Mouse (Mus musculus) lung, embryonic 14.5 days (tissue): Measurements from ENCODE around the gene Srgap3. TPM values are rescaled to one million over a fixed set of nuclear protein-coding genes. Genes with fewer than 3 reads are reported as not detected.

Experiments used
- ATAC-seq: fragments of 200-750 bp; cut with Nextera tagmentation; 2 replicates; pipeline ENCODE4 v1.8.0; 2017; ENCODE audit warnings: mild to moderate bottlenecking, moderate TSS enrichment, moderate library complexity; ENCODE audit not compliant: insufficient read depth
- DNase-seq: peaks from one replicate; pipeline ENCODE4 v3.0.0-alpha.2; 2015
- H3K27ac ChIP-seq: fragments of 300-500 bp; sonication (generic); 2 replicates; pipeline ENCODE4 v1.5.1; 2014; ENCODE audit warnings: low read depth, mild to moderate bottlenecking, moderate library complexity
- H3K27me3 ChIP-seq: fragments of 300-500 bp; sonication (generic); 2 replicates; pipeline ENCODE4 v1.6.1; 2014; ENCODE audit warnings: low read length, control low read depth; ENCODE audit not compliant: insufficient read depth
- H3K36me3 ChIP-seq: fragments of 300-500 bp; sonication (generic); 2 replicates; pipeline ENCODE4 v1.6.1; 2014; ENCODE audit warnings: control low read depth; ENCODE audit not compliant: insufficient read depth
- H3K4me1 ChIP-seq: fragments of 300-500 bp; sonication (generic); 2 replicates; pipeline ENCODE4 v1.6.1; 2014; ENCODE audit warnings: antibody characterized with exemption, control low read depth; ENCODE audit not compliant: insufficient read depth
- H3K4me2 ChIP-seq: fragments of 300-500 bp; sonication (generic); 2 replicates; pipeline ENCODE4 v1.6.1; 2014; ENCODE audit warnings: mild to moderate bottlenecking
- H3K4me3 ChIP-seq: fragments of 300-500 bp; sonication (generic); 2 replicates; pipeline ENCODE4 v1.5.1; 2014; ENCODE audit warnings: low read depth, low read length
- H3K9ac ChIP-seq: fragments of 300-500 bp; sonication (generic); 2 replicates; pipeline ENCODE4 v1.6.1; 2014
- H3K9me3 ChIP-seq: fragments of 300-500 bp; sonication (generic); 2 replicates; pipeline ENCODE4 v1.6.1; 2016; ENCODE audit warnings: low read depth, low read length, control low read depth
- CTCF ChIP-seq: IDR thresholded peaks from 2 replicates; pipeline ENCODE4 v1.5.1; 2016; ENCODE audit warnings: antibody characterized with exemption, low read depth
- WGBS: fragments of 180-500 bp; shearing (Covaris S2); extraction: QIAGEN DNeasy Blood & Tissue Kit; methylation state at CpG from one replicate; pipeline ENCODE4 v1.1.7; 2014; 5-methylcytosine and 5-hydroxymethylcytosine counted together
- polyA plus RNA-seq: library from polyadenylated mRNA; unstranded; fragments of >200 nt; fragmentation: Nextera tagmentation; extraction: Ambion mirVana; gene quantifications from 2 replicates; pipeline ENCODE4 v1.2.1, GENCODE M21; 2014

Srgap3 gene
- polyA plus RNA-seq, 1 experiment from 2014 or later = 5.5 TPM

DNA sequence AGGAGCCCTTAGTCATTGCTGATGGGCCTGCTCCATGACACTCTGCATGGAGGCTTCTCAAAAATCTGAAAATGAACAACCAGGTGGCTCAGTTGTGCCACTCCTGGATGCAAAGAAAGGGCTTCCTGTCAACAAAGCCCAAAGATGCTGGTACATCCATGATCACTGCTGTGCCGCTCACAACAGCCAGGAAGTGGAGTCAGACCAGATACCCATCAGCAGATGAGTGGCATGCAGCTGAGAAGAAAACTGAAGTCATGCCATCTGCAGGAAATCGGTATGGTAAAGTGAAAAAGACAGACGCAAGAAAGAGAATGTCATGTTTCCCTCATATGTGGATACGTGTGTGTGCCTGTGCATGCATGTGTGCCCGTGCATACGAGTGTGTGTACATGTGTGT is 20.3 kb upstream of the Srgap3 start:
- no peak overlapping the region for H3K4me3 ChIP-seq
- no peaks in the 10 kb centered on the region for H3K27me3 ChIP-seq
- H3K9ac ChIP-seq = no peak overlapping the region
- H3K4me2 ChIP-seq = no peak overlapping the region
- H3K27ac ChIP-seq = no peak overlapping the region
- TF ChIP-seq CTCF = no peak
- H3K36me3 ChIP-seq = no peaks in the 10 kb centered on the region
- 91% methylated on average over 6 of the region's 6 CpGs for WGBS
- no peaks in the 10 kb centered on the region for H3K9me3 ChIP-seq
- peaks cover 4% of the 10 kb centered on the region for H3K4me1 ChIP-seq
- ATAC-seq (no peak), DNase-seq (no peak)

DNA sequence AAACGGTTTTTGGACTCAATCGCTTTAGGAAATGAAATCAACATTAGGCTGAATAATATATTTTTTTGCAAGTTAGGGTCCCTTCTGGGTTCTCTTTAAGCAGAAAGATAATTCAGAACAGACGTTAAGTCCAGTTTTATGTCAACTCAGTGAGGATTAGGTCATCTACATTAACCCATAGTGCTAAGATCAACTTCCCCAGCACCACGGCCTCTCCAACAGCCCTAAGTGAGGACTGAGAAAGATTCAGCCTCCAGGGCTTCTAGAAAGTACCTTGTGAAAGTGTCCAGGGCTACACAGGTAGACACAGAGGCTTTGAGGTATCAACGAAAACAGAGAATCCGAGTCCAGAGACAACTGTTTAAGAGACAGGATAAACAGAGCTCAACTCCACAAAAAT is 11.3 kb upstream of the Srgap3 start:
- TF ChIP-seq CTCF = no peak
- WGBS = 46% methylated on average over 6 of the region's 6 CpGs
- H3K27ac ChIP-seq = no peak overlapping the region
- DNase-seq (no peak), ATAC-seq (no peak)
- no peak overlapping the region for H3K4me2 ChIP-seq
- H3K4me1 ChIP-seq = no peaks in the 10 kb centered on the region
- no peaks in the 10 kb centered on the region for H3K9me3 ChIP-seq
- no peak overlapping the region for H3K4me3 ChIP-seq
- H3K27me3 ChIP-seq = no peaks in the 10 kb centered on the region
- H3K36me3 ChIP-seq = no peaks in the 10 kb centered on the region
- no peak overlapping the region for H3K9ac ChIP-seq

DNA sequence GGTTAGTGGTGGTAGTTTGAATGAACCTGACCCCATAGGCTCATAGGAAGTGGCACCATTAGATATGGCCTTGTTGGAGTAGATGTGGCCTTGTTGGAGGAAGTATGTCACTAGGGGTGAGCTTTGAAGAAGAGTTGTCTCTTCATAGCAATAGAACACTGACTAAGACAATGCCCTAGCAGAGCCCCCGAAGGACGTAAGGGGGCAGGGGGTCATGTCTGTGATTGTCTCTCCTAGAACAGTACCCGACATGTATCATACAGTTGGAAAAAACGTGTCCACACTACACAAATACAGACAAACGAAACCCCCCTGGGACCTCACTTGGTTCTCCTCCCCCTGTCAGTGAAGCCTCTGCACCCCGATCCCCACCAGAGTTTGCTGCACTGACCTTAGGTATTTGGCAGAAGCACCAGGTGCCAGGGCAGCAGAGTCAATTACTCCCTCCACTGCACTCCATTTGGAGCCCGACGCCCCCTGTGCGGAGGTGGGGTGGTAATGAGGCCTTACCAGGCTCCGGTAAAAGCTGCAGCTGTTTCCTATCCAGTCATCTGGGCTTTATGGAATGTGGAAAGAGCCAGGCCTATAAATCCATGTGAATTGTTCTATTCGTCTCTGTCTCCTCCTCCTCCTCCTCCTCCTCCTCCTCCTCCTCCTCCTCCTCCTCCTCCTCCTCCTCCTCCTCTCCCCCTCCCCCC is 10.7 kb upstream of the Srgap3 start:
- DNase-seq = no peak
- H3K9ac ChIP-seq = no peak overlapping the region

DNA sequence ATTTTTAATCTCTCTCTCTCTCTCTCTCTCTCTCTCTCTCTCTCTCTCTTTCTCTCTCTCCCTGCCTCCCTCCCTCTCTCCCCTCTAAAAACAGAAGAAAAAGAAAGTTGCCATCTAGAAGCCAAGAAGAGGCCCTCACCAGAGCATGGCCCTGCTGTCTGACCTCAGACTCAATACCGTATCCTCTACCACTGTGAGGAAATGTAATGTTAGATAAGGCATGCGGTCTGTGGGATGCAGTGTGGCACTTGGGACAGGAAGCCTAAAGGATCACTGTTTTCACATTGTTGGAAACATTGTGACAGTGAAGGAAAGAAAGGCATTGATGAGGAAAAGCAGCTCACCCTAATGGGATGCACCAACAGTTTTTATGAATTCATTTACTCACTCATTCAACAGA is 8.7 kb upstream of the Srgap3 start:
- Histone ChIP-seq H3K9me3 (no peaks in the 10 kb centered on the region), H3K4me3 (no peak overlapping the region), H3K9ac (no peak overlapping the region), H3K27me3 (no peaks in the 10 kb centered on the region), H3K4me1 (no peaks in the 10 kb centered on the region), H3K27ac (no peak overlapping the region), H3K36me3 (no peaks in the 10 kb centered on the region), H3K4me2 (no peak overlapping the region)
- ATAC-seq = no peak
- WGBS = 34% methylated on average over 2 of the region's 2 CpGs
- DNase-seq = no peak
- TF ChIP-seq CTCF = no peak

More for the DNA sequence above, 10.7 kb upstream of the Srgap3 start:
- Histone ChIP-seq H3K36me3 (no peaks in the 10 kb centered on the region), H3K4me2 (no peak overlapping the region), H3K9me3 (no peaks in the 10 kb centered on the region), H3K27ac (no peak overlapping the region), H3K27me3 (no peaks in the 10 kb centered on the region), H3K4me3 (no peak overlapping the region), H3K4me1 (no peaks in the 10 kb centered on the region)
- 0 out of 2 replicates have a peak, but pooled peaks have one; percentile 24 for ATAC-seq
- no peak for TF ChIP-seq CTCF
- 40% methylated on average over 11 of the region's 11 CpGs for WGBS

DNA sequence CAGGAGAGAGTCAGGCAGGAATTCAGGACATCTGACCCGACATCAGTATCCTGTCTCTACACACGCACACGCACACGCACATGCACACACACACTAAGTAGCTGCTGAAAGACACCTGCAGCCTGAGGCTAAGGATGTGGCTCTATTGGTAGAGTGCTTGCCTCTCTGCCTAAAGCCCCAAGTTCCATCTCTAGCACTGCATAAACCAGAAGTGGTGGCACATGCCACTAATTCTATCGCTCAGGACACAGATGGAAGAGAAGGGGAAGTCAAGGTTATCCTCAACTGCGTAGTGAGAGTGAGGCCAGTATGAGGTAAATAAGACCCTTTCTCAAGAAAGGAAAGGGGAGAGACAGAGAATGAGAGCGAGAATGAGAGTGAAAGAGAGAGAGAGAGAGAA is 6.8 kb upstream of the Srgap3 start:
- no peak overlapping the region for H3K27ac ChIP-seq
- DNase-seq (no peak), ATAC-seq (no peak; the same call in 1 of the 2 replicates)
- 80% methylated on average over 7 of the region's 7 CpGs for WGBS
- TF ChIP-seq CTCF = no peak
- no peaks in the 10 kb centered on the region for H3K36me3 ChIP-seq
- H3K4me3 ChIP-seq = no peak overlapping the region
- H3K27me3 ChIP-seq = no peaks in the 10 kb centered on the region
- H3K9ac ChIP-seq = no peak overlapping the region
- H3K4me2 ChIP-seq = no peak overlapping the region
- H3K9me3 ChIP-seq = no peaks in the 10 kb centered on the region
- H3K4me1 ChIP-seq = 0 out of 2 replicates have a peak, but pooled peaks cover 4% of the 10 kb centered on the region

DNA sequence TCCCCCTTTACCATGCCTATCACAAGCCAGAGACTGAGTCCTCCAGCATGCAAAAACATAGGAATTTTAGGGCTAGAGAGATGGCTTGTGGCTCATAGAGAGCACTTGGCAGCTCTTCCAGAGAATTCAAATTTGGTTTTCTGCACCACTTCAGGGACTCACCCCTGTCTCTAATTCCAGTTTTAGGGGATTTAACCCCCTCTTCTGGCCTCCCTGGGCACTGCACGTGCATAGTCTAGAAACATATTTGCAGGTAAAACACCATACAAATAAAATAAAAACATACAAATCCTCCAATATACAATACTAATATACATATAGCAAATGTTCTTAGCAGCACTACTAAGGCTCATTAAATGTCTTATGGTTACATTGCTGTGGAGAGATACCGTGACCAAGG is 4.2 kb upstream of the Srgap3 start:
- Histone ChIP-seq H3K27ac (no peak overlapping the region), H3K36me3 (no peaks in the 10 kb centered on the region), H3K4me2 (no peak overlapping the region), H3K27me3 (no peaks in the 10 kb centered on the region), H3K4me1 (peaks cover 19% of the 10 kb centered on the region), H3K9me3 (no peaks in the 10 kb centered on the region), H3K9ac (no peak overlapping the region), H3K4me3 (no peak overlapping the region)
- DNase-seq = peak; percentile 7
- no peak for TF ChIP-seq CTCF
- WGBS = 81% methylated on average over 2 of the region's 2 CpGs
- ATAC-seq = no peak

DNA sequence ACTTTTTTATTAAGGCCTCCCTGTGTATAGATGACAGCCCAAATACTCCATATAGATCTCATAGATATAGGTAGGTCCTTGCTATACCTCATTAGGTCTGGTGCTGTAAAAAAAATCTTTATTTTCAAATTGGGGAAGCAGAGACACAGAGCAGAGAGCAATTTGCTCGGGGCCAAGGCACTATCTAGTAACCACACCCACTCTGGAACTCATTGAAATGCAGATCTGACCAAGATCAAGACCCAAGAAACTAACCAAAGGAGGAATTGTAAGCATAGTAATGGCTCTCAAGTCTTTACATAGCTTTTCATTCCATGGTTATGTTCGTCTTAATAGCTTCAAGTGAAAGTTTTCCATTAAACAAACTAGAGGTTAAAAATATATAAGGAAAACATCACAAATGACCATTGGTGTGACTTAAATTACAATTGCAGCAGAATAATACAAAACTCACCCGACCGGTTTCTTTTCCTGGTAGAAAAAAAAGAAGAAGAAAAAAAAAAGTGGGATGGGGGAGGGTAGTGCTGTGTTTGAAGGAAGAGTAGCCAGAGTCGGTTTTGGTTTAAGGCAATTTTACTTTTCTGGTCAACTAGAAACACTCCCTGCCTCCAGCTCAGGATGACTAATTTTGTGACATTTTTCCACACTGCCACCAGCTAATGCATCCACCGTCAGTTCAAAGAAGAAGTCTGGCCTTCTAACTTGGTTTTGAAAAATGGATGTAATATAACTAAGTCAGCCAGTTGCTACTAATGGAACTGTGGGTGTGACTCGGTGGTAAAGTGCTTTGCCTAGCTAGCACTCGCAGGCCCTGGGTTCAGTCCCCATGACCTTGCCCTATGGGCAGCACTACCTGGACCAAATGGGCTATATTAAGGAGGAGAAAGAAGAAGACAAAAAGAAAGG is 3.4 kb upstream of the Srgap3 start:
- 27% methylated on average over 8 of the region's 8 CpGs for WGBS
- ATAC-seq (no peak), DNase-seq (peak; percentile 65)
- Histone ChIP-seq H3K27me3 (no peaks in the 10 kb centered on the region), H3K27ac (peak overlapping the region; percentile 22; the same call in 1 of the 2 replicates), H3K9ac (no peak overlapping the region), H3K9me3 (no peaks in the 10 kb centered on the region), H3K4me3 (no peak overlapping the region), H3K4me1 (peaks cover 19% of the 10 kb centered on the region), H3K4me2 (no peak overlapping the region), H3K36me3 (no peaks in the 10 kb centered on the region)
- no peak for TF ChIP-seq CTCF
